Mouse (Mus musculus) heart, adult 2 months (tissue): ENCODE data around the gene Trim66. TPM values are rescaled to one million over a fixed set of nuclear protein-coding genes. Genes with fewer than 3 reads are reported as not detected.

ENCODE experiments used
- DNase-seq, 2 experiments: peaks; one replicate each; pipeline ENCODE4 v3.0.0; 2021
- H3K27ac ChIP-seq: fragments of 200-600 bp; 2 replicates; pipeline ENCODE4 v1.8.1; 2022
- H3K27me3 ChIP-seq: fragments of 200-500 bp; 2 replicates; pipeline ENCODE4 v1.6.1; 2012; ENCODE audit warnings: mild to moderate bottlenecking, low read length, inconsistent platforms, mixed read lengths; ENCODE audit not compliant: control insufficient read depth, insufficient read depth
- H3K36me3 ChIP-seq: fragments of 200-500 bp; 2 replicates; pipeline ENCODE4 v1.6.1; 2012; ENCODE audit warnings: low read length, inconsistent platforms; ENCODE audit not compliant: control insufficient read depth, insufficient read depth
- H3K4me1 ChIP-seq: fragments of 200-500 bp; 2 replicates; pipeline ENCODE4 v1.6.1; 2011; ENCODE audit warnings: low read length; ENCODE audit not compliant: control insufficient read depth, insufficient read depth
- H3K4me3 ChIP-seq: fragments of 200-600 bp; 2 replicates; pipeline ENCODE4 v1.8.1; 2022
- H3K79me2 ChIP-seq: fragments of 200-500 bp; replicated peaks from 2 replicates; pipeline ENCODE4 v1.6.1; 2012; ENCODE audit warnings: mild to moderate bottlenecking, inconsistent platforms, low read length, moderate library complexity, mixed read lengths; ENCODE audit not compliant: control insufficient read depth, insufficient read depth
- H3K9ac ChIP-seq: fragments of 200-500 bp; 2 replicates; pipeline ENCODE4 v1.6.1; 2012; ENCODE audit warnings: low read depth, mild to moderate bottlenecking, control low read depth, inconsistent platforms, low read length, mixed read lengths
- CTCF ChIP-seq: fragments of 200-600 bp; IDR thresholded peaks from 2 replicates; pipeline ENCODE4 v1.8.1; 2022; ENCODE audit warnings: antibody characterized with exemption, mild to moderate bottlenecking, moderate library complexity
- EP300 ChIP-seq: fragments of 200-500 bp; IDR thresholded peaks from 2 replicates; pipeline ENCODE4 v1.6.1; 2011; ENCODE audit warnings: low read depth, low read length, control low read depth; ENCODE audit not compliant: insufficient read depth
- POLR2A ChIP-seq: fragments of 200-500 bp; IDR thresholded peaks from 2 replicates; pipeline ENCODE4 v1.6.1; 2011; ENCODE audit warnings: mild to moderate bottlenecking, low read depth, low read length, control low read depth; ENCODE audit not compliant: insufficient read depth
- WGBS: fragments of 180-500 bp; shearing (Covaris S2); methylation state at CpG from one replicate; pipeline ENCODE4 v1.1.7; 2018; 5-methylcytosine and 5-hydroxymethylcytosine counted together
- intact Hi-C: fragments of 180-260 bp; cut with DNase I; formaldehyde crosslinking; loops from one replicate; pipeline ENCODE4 v1.15.1; 2025
- microRNA-seq, 2 experiments: library from miRNA; unstranded; fragments of <30 nt; microRNA quantifications; one replicate each; pipeline ENCODE4 v1.2.0; 2021
- polyA plus RNA-seq: library from polyadenylated mRNA; depleted of rRNA; stranded (reverse); fragments of >200 nt; gene quantifications from 2 replicates; pipeline ENCODE4 v1.2.3, GENCODE M21; 2012; rRNA removed
- total RNA-seq, 2 experiments: library from RNA; stranded (reverse); gene quantifications; 2 replicates each; pipeline ENCODE4 v1.2.3; 2021

Trim66 gene
- total and polyA plus RNA-seq, 3 experiments, result 0.14 to 0.21 TPM; not detected in 1

GRCm38 (mm10) chr7:109422803-109423202, 85.1 kb downstream of the Trim66 start:
- WGBS, result 71% methylated on average over 8 of the region's 8 CpGs
- intact Hi-C loops, result no loop called here

GRCm38 (mm10) chr7:109405491-109405890, 102.4 kb downstream of the Trim66 start:
- no peak for TF ChIP-seq CTCF
- no peak for TF ChIP-seq EP300
- no peak for TF ChIP-seq POLR2A
- DNase-seq, result no peak

More at GRCm38 (mm10) chr7:109422803-109423202, 85.1 kb downstream of the Trim66 start:
- Histone ChIP-seq H3K79me2 (no peaks in the 10 kb centered on the region), H3K27ac (no peak overlapping the region), H3K4me3 (no peak overlapping the region), H3K27me3 (no peaks in the 10 kb centered on the region), H3K4me1 (no peaks in the 10 kb centered on the region), H3K36me3 (no peaks in the 10 kb centered on the region), H3K9ac (no peak overlapping the region)
- no peak for TF ChIP-seq EP300
- TF ChIP-seq POLR2A, result no peak
- DNase-seq, result no peak

GRCm38 (mm10) chr7:109399299-109399698, 108.6 kb downstream of the Trim66 start:
- no peak overlapping the region for H3K4me3 ChIP-seq
- H3K36me3 ChIP-seq, result no peaks in the 10 kb centered on the region
- no peaks in the 10 kb centered on the region for H3K4me1 ChIP-seq
- no peak for TF ChIP-seq CTCF
- TF ChIP-seq POLR2A, result no peak
- TF ChIP-seq EP300, result no peak
- no peaks in the 10 kb centered on the region for H3K27me3 ChIP-seq
- DNase-seq, result no peak
- intact Hi-C loops, result no loop called here
- H3K9ac ChIP-seq, result no peak overlapping the region
- 35% methylated on average over 3 of the region's 3 CpGs for WGBS
- H3K79me2 ChIP-seq, result no peaks in the 10 kb centered on the region
- no peak overlapping the region for H3K27ac ChIP-seq

More at GRCm38 (mm10) chr7:109405491-109405890, 102.4 kb downstream of the Trim66 start:
- WGBS, result 68% methylated on average over 7 of the region's 7 CpGs
- H3K4me1 ChIP-seq, result no peaks in the 10 kb centered on the region
- no peak overlapping the region for H3K27ac ChIP-seq
- no peak overlapping the region for H3K9ac ChIP-seq
- intact Hi-C loops, result no loop called here
- no peaks in the 10 kb centered on the region for H3K79me2 ChIP-seq
- no peaks in the 10 kb centered on the region for H3K27me3 ChIP-seq
- no peak overlapping the region for H3K4me3 ChIP-seq
- no peaks in the 10 kb centered on the region for H3K36me3 ChIP-seq

Small RNAs within 50 kb of the gene (microRNA-seq; reads per million reads assigned to microRNA genes)
- 0 to 0.39 reads per million in 2 experiments for gene Gm47284

Other genes starting within 250 kb of the Trim66 start
- not detected for gene Stk33, start 69.1 kb downstream of the Trim66 start, total RNA-seq
- gene Stk33, start 69.1 kb downstream of the Trim66 start, polyA plus RNA-seq, result 0.08 and 0.18 TPM in 2 replicates
- 100 to 1,000 TPM; 102 to 105 TPM for gene Rpl27a, start 11.0 kb upstream of the Trim66 start, total RNA-seq
- gene Rpl27a, start 11.0 kb upstream of the Trim66 start, polyA plus RNA-seq, result 136 and 167 TPM in 2 replicates
- gene St5, start 195.5 kb upstream of the Trim66 start, total RNA-seq, result 10 to 100 TPM; 24.3 to 28.4 TPM
- gene St5, start 195.5 kb upstream of the Trim66 start, polyA plus RNA-seq, result 40.3 and 62.0 TPM in 2 replicates
- gene Akip1, start 195.6 kb upstream of the Trim66 start, total RNA-seq, result 10 to 100 TPM; 13.5 to 14.0 TPM
- gene Akip1, start 195.6 kb upstream of the Trim66 start, polyA plus RNA-seq, result 9.8 and 13.7 TPM in 2 replicates
- gene BC051019, start 215.7 kb upstream of the Trim66 start, total RNA-seq, result not detected
- gene BC051019, start 215.7 kb upstream of the Trim66 start, polyA plus RNA-seq, result 1.5 TPM in 1 of 2 replicates, not detected in the other
- gene Ascl3, start 223.6 kb upstream of the Trim66 start, total RNA-seq, result not detected
- gene Ascl3, start 223.6 kb upstream of the Trim66 start, polyA plus RNA-seq, result not detected in 2 replicates
- gene Tmem9b, start 244.7 kb upstream of the Trim66 start, total RNA-seq, result 10 to 100 TPM; 28.1 to 34.3 TPM
- 35.4 and 61.2 TPM in 2 replicates for gene Tmem9b, start 244.7 kb upstream of the Trim66 start, polyA plus RNA-seq